In the genomic region with DNA sequence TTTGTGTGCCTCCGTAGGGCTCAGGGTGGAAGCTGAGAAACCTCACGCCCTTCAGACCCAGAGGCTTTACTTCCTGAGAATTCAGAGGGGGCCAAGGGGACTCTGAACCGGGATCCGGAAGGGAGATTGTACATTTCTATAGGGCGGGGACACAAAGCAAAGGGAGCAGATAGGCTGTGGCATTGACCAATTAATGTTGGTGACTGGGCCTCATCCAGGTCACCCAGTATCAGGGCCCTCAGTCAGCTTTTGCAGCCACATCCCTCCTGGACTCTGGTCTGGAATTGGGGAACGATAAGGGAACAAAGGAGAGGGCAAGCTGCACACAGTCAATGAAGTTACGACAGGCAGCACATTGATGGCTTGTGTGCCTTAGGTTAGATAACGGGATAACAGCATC, we compare ENCODE assay signal across 29 mouse cellular contexts. TPM values are rescaled to one million over a fixed set of nuclear protein-coding genes. Genes with fewer than 3 reads are reported as not detected.
A peak's percentile ranks its signal among the peaks of the same experiment; 100 is the strongest.
DNase-seq lines count a peak whose midpoint lies in the region; ATAC-seq lines count a peak whose summit lies in the region.
"Had no signal": no experiment of that assay in that cellular context is flagged by ENCODE, and none has a peak within 500 bp of the region (broad histone marks: within the 10 kb centered on the region; RNA-seq: fewer than 3 reads in every experiment).

No protein-coding gene starts in this region.

- ATAC-seq in kidney, embryonic 16.5 days (ENCODE audit: low FRiP score, low TSS enrichment), result no peak
- peak; percentile 24; the same call in 1 of the 2 replicates for ATAC-seq in liver, embryonic 16.5 days (ENCODE audit: low read depth)
- no peak for ATAC-seq in liver, embryonic 12.5 days
- ATAC-seq in intestine, embryonic 16.5 days, result peak; percentile 80
- ATAC-seq: hindbrain, embryonic 16.5 days; lung, postnatal 0 days had no signal

- peaks cover 8% of the 10 kb centered on the region for H3K9me3 ChIP-seq in kidney, embryonic 16.5 days (ENCODE audit: low read length)
- no peaks in the 10 kb centered on the region for H3K9me3 ChIP-seq in liver, embryonic 16.5 days (replicated peaks; ENCODE audit: control insufficient read depth, low read length)
- no peaks in the 10 kb centered on the region for H3K9me3 ChIP-seq in liver, embryonic 12.5 days (replicated peaks)
- peaks cover 8% of the 10 kb centered on the region; the same call in 1 of the 2 replicates for H3K9me3 ChIP-seq in intestine, embryonic 16.5 days (ENCODE audit: control insufficient read depth, low read length)
- H3K9me3 ChIP-seq: heart, embryonic 15.5 days had no signal

- no peak overlapping the region for H3K4me2 ChIP-seq in kidney, embryonic 16.5 days (replicated peaks; ENCODE audit: low read depth, low read length)
- no peak overlapping the region for H3K4me2 ChIP-seq in liver, embryonic 16.5 days (ENCODE audit: low read depth, low read length)
- no peak overlapping the region for H3K4me2 ChIP-seq in liver, embryonic 12.5 days
- no peak overlapping the region for H3K4me2 ChIP-seq in intestine, embryonic 16.5 days (ENCODE audit: low read depth, low read length)
- H3K4me2 ChIP-seq: forebrain, embryonic 12.5 days; heart, embryonic 15.5 days; limb, embryonic 13.5 days; neural tube, embryonic 15.5 days had no signal

- H3K27me3 ChIP-seq in kidney, embryonic 16.5 days (ENCODE audit: insufficient read depth, low read length), result no peaks in the 10 kb centered on the region
- no peaks in the 10 kb centered on the region for H3K27me3 ChIP-seq in liver, embryonic 16.5 days (ENCODE audit: control insufficient read depth, insufficient read depth, low read depth, low read length)
- no peaks in the 10 kb centered on the region for H3K27me3 ChIP-seq in liver, embryonic 12.5 days (replicated peaks)
- no peaks in the 10 kb centered on the region for H3K27me3 ChIP-seq in intestine, embryonic 16.5 days (replicated peaks; ENCODE audit: control insufficient read depth, insufficient read depth, low read length)
- H3K27me3 ChIP-seq: forebrain, embryonic 12.5 days; heart, embryonic 15.5 days; limb, embryonic 13.5 days; neural tube, embryonic 15.5 days had no signal

- no peaks in the 10 kb centered on the region for H3K36me3 ChIP-seq in kidney, embryonic 16.5 days (ENCODE audit: insufficient read depth, low read length)
- no peaks in the 10 kb centered on the region for H3K36me3 ChIP-seq in liver, embryonic 16.5 days (ENCODE audit: control insufficient read depth, insufficient read depth)
- no peaks in the 10 kb centered on the region for H3K36me3 ChIP-seq in liver, embryonic 12.5 days
- H3K36me3 ChIP-seq in intestine, embryonic 16.5 days (ENCODE audit: control insufficient read depth, insufficient read depth, low read length), result no peaks in the 10 kb centered on the region
- H3K36me3 ChIP-seq: forebrain, embryonic 12.5 days; heart, embryonic 15.5 days; limb, embryonic 13.5 days; neural tube, embryonic 15.5 days had no signal

- H3K4me3 ChIP-seq in kidney, embryonic 16.5 days (ENCODE audit: low read length), result no peak overlapping the region
- no peak overlapping the region for H3K4me3 ChIP-seq in liver, embryonic 16.5 days (ENCODE audit: low read depth, low read length)
- no peak overlapping the region for H3K4me3 ChIP-seq in liver, embryonic 12.5 days
- H3K4me3 ChIP-seq in intestine, embryonic 16.5 days (ENCODE audit: low read length), result no peak overlapping the region
- H3K4me3 ChIP-seq: erythroblast, embryonic 14.5 days; forebrain, embryonic 12.5 days; heart, embryonic 15.5 days; limb, embryonic 13.5 days; neural tube, embryonic 15.5 days had no signal

- no peak overlapping the region for H3K9ac ChIP-seq in kidney, embryonic 16.5 days (replicated peaks; ENCODE audit: low read length)
- no peak overlapping the region for H3K9ac ChIP-seq in liver, embryonic 16.5 days (ENCODE audit: low read depth, low read length)
- H3K9ac ChIP-seq in liver, embryonic 12.5 days, result no peak overlapping the region
- H3K9ac ChIP-seq in intestine, embryonic 16.5 days (ENCODE audit: low read depth, low read length), result no peak overlapping the region
- H3K9ac ChIP-seq: forebrain, embryonic 12.5 days; heart, embryonic 15.5 days; limb, embryonic 13.5 days; neural tube, embryonic 15.5 days had no signal

- peaks cover 23% of the 10 kb centered on the region for H3K4me1 ChIP-seq in kidney, embryonic 16.5 days (ENCODE audit: insufficient read depth, low read length)
- no peaks in the 10 kb centered on the region for H3K4me1 ChIP-seq in liver, embryonic 16.5 days (ENCODE audit: control insufficient read depth, low read depth, low read length)
- no peaks in the 10 kb centered on the region for H3K4me1 ChIP-seq in liver, embryonic 12.5 days
- H3K4me1 ChIP-seq in intestine, embryonic 16.5 days (ENCODE audit: control insufficient read depth, insufficient read depth, low read length), result 0 out of 2 replicates have a peak, but pooled peaks cover 3% of the 10 kb centered on the region
- H3K4me1 ChIP-seq: heart, embryonic 15.5 days had no signal

- no peak for DNase-seq in kidney, postnatal 14 days
- peak; percentile 38 for DNase-seq in ZHBTc4 (ENCODE audit: low read depth, low spot score)
- DNase-seq in adrenal gland, adult 18-20 months (ENCODE audit: low spot score in 2 of 2), result no peak
- DNase-seq in spleen, postnatal 36 days (ENCODE audit: low spot score in 2 of 2), result no peak
- DNase-seq: adrenal gland, adult 2 months; adrenal gland, postnatal 36 days; cerebellum, adult 18-20 months; cerebellum, postnatal 10 days; gastrocnemius, postnatal 10 days; lung, adult 18-20 months; midbrain, embryonic 14.5 days; right cerebral cortex, adult 18-20 months; thymus, postnatal 4 days had no signal

- peak overlapping the region; percentile 46; the same call in 1 of the 2 replicates for H3K27ac ChIP-seq in kidney, embryonic 16.5 days (ENCODE audit: low read length)
- no peak overlapping the region for H3K27ac ChIP-seq in liver, embryonic 16.5 days (ENCODE audit: low read length)
- no peak overlapping the region for H3K27ac ChIP-seq in liver, embryonic 12.5 days
- H3K27ac ChIP-seq in intestine, embryonic 16.5 days (ENCODE audit: low read length), result no peak overlapping the region
- H3K27ac ChIP-seq: forebrain, embryonic 12.5 days; heart, embryonic 15.5 days; limb, embryonic 13.5 days; macrophage; neural tube, embryonic 15.5 days had no signal

- 55% methylated on average over 8 of the region's 8 CpGs for WGBS in kidney, embryonic 16.5 days
- WGBS in liver, embryonic 16.5 days (ENCODE audit: insufficient replicate concordance), result 56% methylated on average over 8 of the region's 8 CpGs
- 60% methylated on average over 8 of the region's 8 CpGs for WGBS in liver, embryonic 12.5 days (ENCODE audit: insufficient replicate concordance)
- WGBS in intestine, embryonic 16.5 days, result 62% methylated on average over 8 of the region's 8 CpGs

RNA-seq across cellular contexts. Expression of a gene that starts 28.9 kb away (rescaled TPM):
- 0.05 and 0.09 TPM in 2 replicates for polyA plus RNA-seq in kidney, embryonic 16.5 days (2015; fragmentation: Nextera tagmentation; extraction: Ambion mirVana)
- polyA plus RNA-seq in liver, embryonic 16.5 days (2015; fragmentation: Nextera tagmentation; extraction: Ambion mirVana), result 0.02 and 0.04 TPM in 2 replicates
- polyA plus RNA-seq in liver, embryonic 12.5 days (2016; fragmentation: Nextera tagmentation; extraction: Ambion mirVana), result 0.04 and 0.06 TPM in 2 replicates
- polyA plus RNA-seq in intestine, embryonic 16.5 days (2015; fragmentation: Nextera tagmentation; extraction: Ambion mirVana), result 0.04 TPM in 1 of 2 replicates, not detected in the other
- not detected for total RNA-seq in adrenal gland, adult 18-20 months (2021)
- total RNA-seq: adrenal gland, adult 2 months; layer of hippocampus, adult 18-20 months; megakaryocyte-erythroid progenitor cell, adult 5-6 weeks had no signal
- polyA plus RNA-seq: adrenal gland, adult 2 months; cortical plate, adult 2 months; erythroblast, embryonic 14.5 days; gonadal fat pad, adult 2 months; lung, postnatal 0 days; macrophage had no signal

RNA-seq across cellular contexts. Expression of a gene that starts 40.5 kb away (rescaled TPM):
- 54.2 and 56.5 TPM in 2 replicates for polyA plus RNA-seq in kidney, embryonic 16.5 days (2015; fragmentation: Nextera tagmentation; extraction: Ambion mirVana)
- 19.4 and 21.1 TPM in 2 replicates for polyA plus RNA-seq in liver, embryonic 16.5 days (2015; fragmentation: Nextera tagmentation; extraction: Ambion mirVana)
- 32.9 and 33.7 TPM in 2 replicates for polyA plus RNA-seq in liver, embryonic 12.5 days (2016; fragmentation: Nextera tagmentation; extraction: Ambion mirVana)
- polyA plus RNA-seq in intestine, embryonic 16.5 days (2015; fragmentation: Nextera tagmentation; extraction: Ambion mirVana), result 34.0 and 36.7 TPM in 2 replicates
- 10 to 100 TPM; 46.5 to 52.9 TPM for total RNA-seq in adrenal gland, adult 18-20 months (2021)

Comparison
In these comparisons a context has a peak if more than half of its experiments do, and no peak if none do; other contexts are left out.
1. ATAC-seq: peak in liver, embryonic 16.5 days (single experiment) and intestine, embryonic 16.5 days (single experiment); none in kidney, embryonic 16.5 days (single experiment) and liver, embryonic 12.5 days (single experiment).